Mouse (Mus musculus) lung, postnatal 0 days (tissue): ENCODE measurements at regions not wholly inside any gene's neighbourhood (a gene's known extent, or its start where the extent isn't known, plus 50 kb on each side); places are given as distances from the start of the nearest gene placed in this dataset.

Experiments
- CTCF ChIP-seq: IDR thresholded peaks from 2 replicates; pipeline ENCODE4 v1.5.1; 2016; ENCODE audit warnings: antibody characterized with exemption, mild to moderate bottlenecking
- EP300 ChIP-seq: IDR thresholded peaks from 2 replicates; pipeline ENCODE4 v1.6.1; 2016; ENCODE audit warnings: antibody characterized with exemption, mild to moderate bottlenecking, control low read depth

GRCm38 (mm10) chr8:15209856-15210521 is 164.1 kb upstream of the BB014433 start:
- TF ChIP-seq CTCF, result no peak
- TF ChIP-seq EP300, result no peak
